Mouse (Mus musculus): Measurements from ENCODE around the gene Bmp7. TPM values are rescaled to one million over a fixed set of nuclear protein-coding genes. Genes with fewer than 3 reads are reported as not detected.

Gene Bmp7
- polyA plus RNA-seq, 1 experiment: 15.4 TPM

GRCm38 (mm10) chr2:172933631-172934419 lies 6.3 kb downstream of the Bmp7 start:
- no peak for TF ChIP-seq POLR2A (IDR thresholded peaks at IDR 0.05; ENCODE audit: insufficient read depth, low read length)
- no peak for TF ChIP-seq CTCF (IDR thresholded peaks at IDR 0.05; ENCODE audit: low read depth, low read length)
- no peak for TF ChIP-seq EP300 (IDR thresholded peaks at IDR 0.05; ENCODE audit: insufficient read depth, low read depth, low read length)
- H3K27ac ChIP-seq (ENCODE audit: insufficient read depth, low read length): no peak overlapping the region
- no peaks in the 10 kb centered on the region for H3K36me3 ChIP-seq (ENCODE audit: control insufficient read depth, insufficient read depth, low read length, poor library complexity, severe bottlenecking)
- no peak overlapping the region for H3K4me3 ChIP-seq (ENCODE audit: low read depth, low read length)
- H3K9ac ChIP-seq (ENCODE audit: low read depth, poor library complexity, severe bottlenecking): no peak overlapping the region
- H3K4me1 ChIP-seq (ENCODE audit: control insufficient read depth, insufficient read depth, low read length): no peaks in the 10 kb centered on the region
- peaks cover 1% of the 10 kb centered on the region for H3K27me3 ChIP-seq (ENCODE audit: control insufficient read depth, insufficient read depth, low read length, poor library complexity, severe bottlenecking)
- no peaks in the 10 kb centered on the region for H3K9me3 ChIP-seq (replicated peaks; ENCODE audit: control insufficient read depth, insufficient read depth, low read length, poor library complexity, severe bottlenecking)

GRCm38 (mm10) chr2:172931137-172931898 lies 8.8 kb downstream of the Bmp7 start:
- Histone ChIP-seq H3K4me3 (ENCODE audit: low read depth, low read length) (no peak overlapping the region), H3K4me1 (ENCODE audit: control insufficient read depth, insufficient read depth, low read length) (no peaks in the 10 kb centered on the region), H3K27me3 (ENCODE audit: control insufficient read depth, insufficient read depth, low read length, poor library complexity, severe bottlenecking) (no peaks in the 10 kb centered on the region), H3K9me3 (replicated peaks; ENCODE audit: control insufficient read depth, insufficient read depth, low read length, poor library complexity, severe bottlenecking) (no peaks in the 10 kb centered on the region), H3K27ac (ENCODE audit: insufficient read depth, low read length) (no peak overlapping the region), H3K9ac (ENCODE audit: low read depth, poor library complexity, severe bottlenecking) (no peak overlapping the region), H3K36me3 (ENCODE audit: control insufficient read depth, insufficient read depth, low read length, poor library complexity, severe bottlenecking) (no peaks in the 10 kb centered on the region)
- TF ChIP-seq EP300 (IDR thresholded peaks at IDR 0.05; ENCODE audit: insufficient read depth, low read depth, low read length) (no peak), CTCF (IDR thresholded peaks at IDR 0.05; ENCODE audit: low read depth, low read length) (no peak), POLR2A (IDR thresholded peaks at IDR 0.05; ENCODE audit: insufficient read depth, low read length) (no peak)

GRCm38 (mm10) chr2:172929905-172930436 lies 10.2 kb downstream of the Bmp7 start:
- no peaks in the 10 kb centered on the region for H3K4me1 ChIP-seq (ENCODE audit: control insufficient read depth, insufficient read depth, low read length)
- TF ChIP-seq CTCF (IDR thresholded peaks at IDR 0.05; ENCODE audit: low read depth, low read length) (no peak), POLR2A (IDR thresholded peaks at IDR 0.05; ENCODE audit: insufficient read depth, low read length) (no peak), EP300 (IDR thresholded peaks at IDR 0.05; ENCODE audit: insufficient read depth, low read depth, low read length) (no peak)
- no peak overlapping the region for H3K4me3 ChIP-seq (ENCODE audit: low read depth, low read length)
- H3K9ac ChIP-seq (ENCODE audit: low read depth, poor library complexity, severe bottlenecking): no peak overlapping the region
- H3K27me3 ChIP-seq (ENCODE audit: control insufficient read depth, insufficient read depth, low read length, poor library complexity, severe bottlenecking): no peaks in the 10 kb centered on the region
- H3K9me3 ChIP-seq (replicated peaks; ENCODE audit: control insufficient read depth, insufficient read depth, low read length, poor library complexity, severe bottlenecking): no peaks in the 10 kb centered on the region
- H3K27ac ChIP-seq (ENCODE audit: insufficient read depth, low read length): no peak overlapping the region
- no peaks in the 10 kb centered on the region for H3K36me3 ChIP-seq (ENCODE audit: control insufficient read depth, insufficient read depth, low read length, poor library complexity, severe bottlenecking)

- no peak overlapping the region for H3K27ac ChIP-seq (ENCODE audit: insufficient read depth, low read length)
Observed at GRCm38 (mm10) chr2:172927643-172928042, 12.5 kb downstream of the Bmp7 start.

GRCm38 (mm10) chr2:172926311-172926710 lies 13.8 kb downstream of the Bmp7 start:
- no peak overlapping the region for H3K4me3 ChIP-seq (ENCODE audit: low read depth, low read length)
- H3K36me3 ChIP-seq (ENCODE audit: control insufficient read depth, insufficient read depth, low read length, poor library complexity, severe bottlenecking): no peaks in the 10 kb centered on the region
- no peaks in the 10 kb centered on the region for H3K27me3 ChIP-seq (ENCODE audit: control insufficient read depth, insufficient read depth, low read length, poor library complexity, severe bottlenecking)
- no peaks in the 10 kb centered on the region for H3K9me3 ChIP-seq (replicated peaks; ENCODE audit: control insufficient read depth, insufficient read depth, low read length, poor library complexity, severe bottlenecking)
- TF ChIP-seq EP300 (IDR thresholded peaks at IDR 0.05; ENCODE audit: insufficient read depth, low read depth, low read length) (no peak), POLR2A (IDR thresholded peaks at IDR 0.05; ENCODE audit: insufficient read depth, low read length) (no peak), CTCF (IDR thresholded peaks at IDR 0.05; ENCODE audit: low read depth, low read length) (no peak)
- no peaks in the 10 kb centered on the region for H3K4me1 ChIP-seq (ENCODE audit: control insufficient read depth, insufficient read depth, low read length)
- no peak overlapping the region for H3K27ac ChIP-seq (ENCODE audit: insufficient read depth, low read length)
- H3K9ac ChIP-seq (ENCODE audit: low read depth, poor library complexity, severe bottlenecking): no peak overlapping the region

More at GRCm38 (mm10) chr2:172927643-172928042, 12.5 kb downstream of the Bmp7 start:
- Histone ChIP-seq H3K27me3 (ENCODE audit: control insufficient read depth, insufficient read depth, low read length, poor library complexity, severe bottlenecking) (no peaks in the 10 kb centered on the region), H3K9ac (ENCODE audit: low read depth, poor library complexity, severe bottlenecking) (no peak overlapping the region), H3K9me3 (replicated peaks; ENCODE audit: control insufficient read depth, insufficient read depth, low read length, poor library complexity, severe bottlenecking) (no peaks in the 10 kb centered on the region), H3K36me3 (ENCODE audit: control insufficient read depth, insufficient read depth, low read length, poor library complexity, severe bottlenecking) (no peaks in the 10 kb centered on the region), H3K4me1 (ENCODE audit: control insufficient read depth, insufficient read depth, low read length) (no peaks in the 10 kb centered on the region), H3K4me3 (ENCODE audit: low read depth, low read length) (no peak overlapping the region)
- TF ChIP-seq CTCF (IDR thresholded peaks at IDR 0.05; ENCODE audit: low read depth, low read length) (no peak), EP300 (IDR thresholded peaks at IDR 0.05; ENCODE audit: insufficient read depth, low read depth, low read length) (no peak), POLR2A (IDR thresholded peaks at IDR 0.05; ENCODE audit: insufficient read depth, low read length) (no peak)

All from ES-Bruce4 (cell line).